10 mouse cellular contexts compared by ENCODE assay signal in genomic region chr6:144648124-144648591, GRCm38 (mm10).
DNase-seq lines count a peak whose midpoint lies in the region; ATAC-seq and TF ChIP-seq lines count a peak whose summit lies in the region.
"Had no signal": no experiment of that assay in that cellular context is flagged by ENCODE, and none has a peak within 500 bp of the region (broad histone marks: within the 10 kb centered on the region; RNA-seq: fewer than 3 reads in every experiment).

No protein-coding gene starts in this region.

- H3K9ac ChIP-seq in embryonic facial prominence, embryonic 14.5 days (ENCODE audit: low read depth, low read length), result no peak overlapping the region
- H3K9ac ChIP-seq: liver, embryonic 15.5 days had no signal

- peak; percentile 33 for DNase-seq in kidney, adult 2 months
- no peak for DNase-seq in kidney, adult 18-20 months
- DNase-seq in embryo, embryonic 10 days (ENCODE audit: low spot score), result peak; percentile 39
- DNase-seq in embryonic facial prominence, embryonic 14.5 days (ENCODE audit: low spot score), result peak; percentile 20
- DNase-seq in lung, postnatal 25 days (ENCODE audit: low spot score), result peak; percentile 38
- no peak for DNase-seq in hindbrain, embryonic 10.5 days (ENCODE audit: low spot score)
- no peak for DNase-seq in right cerebral cortex, postnatal 10 days (ENCODE audit: low spot score in 2 of 2)
- DNase-seq: cerebellum, adult 18-20 months had no signal

- H3K9me3 ChIP-seq in embryonic facial prominence, embryonic 14.5 days (ENCODE audit: control insufficient read depth, low read length), result no peaks in the 10 kb centered on the region
- no peaks in the 10 kb centered on the region for H3K9me3 ChIP-seq in hindbrain, embryonic 10.5 days
- H3K9me3 ChIP-seq: liver, embryonic 15.5 days had no signal

- H3K4me2 ChIP-seq in embryonic facial prominence, embryonic 14.5 days (ENCODE audit: low read depth, low read length), result no peak overlapping the region
- H3K4me2 ChIP-seq: liver, embryonic 15.5 days had no signal

- no peak overlapping the region for H3K4me3 ChIP-seq in kidney, adult 2 months (ENCODE audit: insufficient read depth, low read depth, low read length)
- H3K4me3 ChIP-seq in embryonic facial prominence, embryonic 14.5 days (ENCODE audit: low read depth, low read length), result no peak overlapping the region
- H3K4me3 ChIP-seq in hindbrain, embryonic 10.5 days, result no peak overlapping the region
- H3K4me3 ChIP-seq: liver, embryonic 15.5 days had no signal

- no peaks in the 10 kb centered on the region for H3K27me3 ChIP-seq in kidney, adult 2 months (replicated peaks; ENCODE audit: control insufficient read depth, insufficient read depth, low read length)
- no peaks in the 10 kb centered on the region for H3K27me3 ChIP-seq in embryonic facial prominence, embryonic 14.5 days (replicated peaks; ENCODE audit: control insufficient read depth, insufficient read depth, low read length)
- H3K27me3 ChIP-seq in hindbrain, embryonic 10.5 days (ENCODE audit: insufficient read depth, poor library complexity, severe bottlenecking), result no peaks in the 10 kb centered on the region
- H3K27me3 ChIP-seq: CH12.LX; liver, embryonic 15.5 days had no signal

- TF ChIP-seq CTCF in kidney, adult 2 months (conservative IDR thresholded peaks at IDR 0.05; ENCODE audit: insufficient read depth, insufficient read length, low read depth, low read length), result no peak

- no peak for TF ChIP-seq POLR2A in kidney, adult 2 months (IDR thresholded peaks at IDR 0.05; ENCODE audit: low read depth, low read length)

- peak overlapping the region; percentile 72 for H3K27ac ChIP-seq in kidney, adult 2 months (ENCODE audit: insufficient read depth, low read depth, low read length)
- no peak overlapping the region for H3K27ac ChIP-seq in embryonic facial prominence, embryonic 14.5 days (replicated peaks; ENCODE audit: low read depth, low read length)
- H3K27ac ChIP-seq in hindbrain, embryonic 10.5 days, result no peak overlapping the region
- H3K27ac ChIP-seq: liver, embryonic 15.5 days had no signal

- peaks cover 2% of the 10 kb centered on the region; the same call in 1 of the 2 replicates for H3K4me1 ChIP-seq in kidney, adult 2 months (ENCODE audit: control insufficient read depth, insufficient read depth, low read length)
- 0 out of 2 replicates have a peak, but pooled peaks cover 3% of the 10 kb centered on the region for H3K4me1 ChIP-seq in embryonic facial prominence, embryonic 14.5 days (ENCODE audit: control insufficient read depth, insufficient read depth, low read length)
- H3K4me1 ChIP-seq in hindbrain, embryonic 10.5 days (replicated peaks), result peaks cover 12% of the 10 kb centered on the region

- no peaks in the 10 kb centered on the region for H3K36me3 ChIP-seq in kidney, adult 2 months (ENCODE audit: control insufficient read depth, insufficient read depth, low read length)
- H3K36me3 ChIP-seq in embryonic facial prominence, embryonic 14.5 days (ENCODE audit: control insufficient read depth, insufficient read depth, low read length), result no peaks in the 10 kb centered on the region
- no peaks in the 10 kb centered on the region for H3K36me3 ChIP-seq in hindbrain, embryonic 10.5 days
- H3K36me3 ChIP-seq: liver, embryonic 15.5 days had no signal

- peak; percentile 55; the same call in 1 of the 2 replicates for ATAC-seq in embryonic facial prominence, embryonic 14.5 days (ENCODE audit: low read depth)

- WGBS in kidney, adult 2 months, result 25% methylated on average over 4 of the region's 4 CpGs
- 29% methylated on average over 4 of the region's 4 CpGs for WGBS in embryonic facial prominence, embryonic 14.5 days
- WGBS in hindbrain, embryonic 10.5 days, result 43% methylated on average over 4 of the region's 4 CpGs

Comparison
In these comparisons a context has a peak if more than half of its experiments do, and no peak if none do; other contexts are left out.
1. DNase-seq: peak in kidney, adult 2 months (single experiment), embryo, embryonic 10 days (single experiment), embryonic facial prominence, embryonic 14.5 days (single experiment) and lung, postnatal 25 days (single experiment); none in kidney, adult 18-20 months (single experiment), hindbrain, embryonic 10.5 days (single experiment) and right cerebral cortex, postnatal 10 days (0 of 2).